Mouse (Mus musculus) regulatory T cell (primary cell): Measurements from ENCODE around the gene Pdilt.
"Not testable (repeated sequence)": the region's sequence is repeated elsewhere in the genome, so short reads cannot be mapped to it uniquely, and the experiment has no call there.

Source experiments
- in situ Hi-C: fragments of 300-600 bp; cut with MboI, MseI; formaldehyde crosslinking; loops from one replicate; pipeline ENCODE4 v1.15.1; 2025; ENCODE audit warnings: high pct_unique_total_duplicates

Pdilt gene

DNA sequence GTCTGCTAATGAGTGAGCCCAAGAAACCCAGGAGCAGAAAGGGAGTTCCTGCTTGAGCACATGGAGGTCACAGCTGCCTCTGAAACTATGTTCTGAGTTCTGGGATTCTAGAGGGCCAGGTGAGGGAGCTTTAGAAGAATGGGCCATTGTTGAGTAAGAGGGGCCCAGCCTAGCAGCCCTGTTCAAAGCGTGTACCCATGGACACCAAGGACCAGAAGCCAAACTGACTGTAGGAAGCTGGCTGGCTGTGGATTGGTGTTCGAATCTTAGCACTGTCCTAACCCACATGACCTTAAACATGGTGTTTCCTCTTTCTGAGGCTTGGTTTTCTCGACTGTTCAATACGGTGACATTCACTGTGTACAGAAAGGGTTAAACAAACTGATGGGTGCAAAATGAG lies at the start of gene Pdilt:
Pdilt (minus strand) TSS at position 101 of the 400 bp plus-strand sequence.
- in situ Hi-C loops, result no loop called here

DNA sequence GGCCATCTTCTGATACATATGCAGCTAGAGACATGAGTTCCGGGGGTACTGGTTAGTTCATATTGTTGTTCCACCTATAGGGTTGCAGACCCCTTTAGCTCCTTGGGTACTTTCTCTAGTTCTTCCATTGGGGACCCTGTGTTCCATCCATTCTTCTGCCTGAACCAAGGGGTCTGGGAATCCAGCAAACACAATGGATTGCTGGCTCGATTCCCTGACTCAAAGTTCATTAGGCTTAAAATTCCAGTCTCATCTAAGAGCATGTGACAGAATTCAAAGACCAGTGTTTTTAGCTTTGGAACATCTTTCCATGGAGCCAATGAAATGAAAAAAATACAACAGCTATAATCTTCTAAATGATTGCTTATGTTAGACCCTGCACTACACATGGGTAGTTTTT lies 39.2 kb upstream of the Pdilt start:
- in situ Hi-C loops, result not testable (repeated sequence)

DNA sequence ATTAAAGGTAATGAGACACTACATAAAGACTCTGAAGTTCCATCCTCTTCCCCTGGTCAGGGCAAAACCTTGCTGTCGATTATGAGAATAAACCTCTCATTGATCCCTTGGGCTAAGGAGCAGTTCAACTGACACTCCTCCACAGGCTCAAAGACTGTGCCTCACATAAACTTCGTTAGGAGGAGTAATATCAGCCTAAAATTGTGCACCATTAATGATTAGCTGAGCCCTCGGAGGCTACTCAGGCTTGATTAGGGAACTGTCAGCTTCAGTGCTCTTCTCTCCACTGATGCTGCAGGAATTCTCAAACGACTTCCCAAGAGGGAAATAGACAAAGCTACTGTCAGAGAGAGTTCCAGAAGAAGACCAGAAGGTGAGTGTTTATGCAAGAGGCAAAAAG lies 38.2 kb upstream of the Pdilt start:
- in situ Hi-C loops, result no loop called here

DNA sequence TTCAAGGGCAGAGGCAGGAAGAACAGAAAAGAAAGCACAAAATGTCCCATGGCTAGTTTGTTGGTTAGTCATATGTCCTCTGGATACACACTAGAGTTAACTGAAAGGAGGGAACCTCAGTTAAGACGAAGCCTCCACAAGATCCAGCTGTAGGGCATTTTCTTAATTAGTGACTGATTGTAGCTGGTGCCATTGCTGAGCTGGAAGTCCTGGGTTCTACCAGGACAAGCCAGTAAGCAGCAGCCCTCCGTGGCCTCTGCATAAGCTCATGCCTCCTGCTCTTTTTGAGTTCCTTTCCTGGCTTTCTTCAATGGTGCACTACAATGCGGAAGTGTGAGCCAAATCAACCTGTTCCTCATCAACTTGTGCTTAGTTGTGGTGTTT lies 37.2 kb upstream of the Pdilt start:
- in situ Hi-C loops, result no loop called here

DNA sequence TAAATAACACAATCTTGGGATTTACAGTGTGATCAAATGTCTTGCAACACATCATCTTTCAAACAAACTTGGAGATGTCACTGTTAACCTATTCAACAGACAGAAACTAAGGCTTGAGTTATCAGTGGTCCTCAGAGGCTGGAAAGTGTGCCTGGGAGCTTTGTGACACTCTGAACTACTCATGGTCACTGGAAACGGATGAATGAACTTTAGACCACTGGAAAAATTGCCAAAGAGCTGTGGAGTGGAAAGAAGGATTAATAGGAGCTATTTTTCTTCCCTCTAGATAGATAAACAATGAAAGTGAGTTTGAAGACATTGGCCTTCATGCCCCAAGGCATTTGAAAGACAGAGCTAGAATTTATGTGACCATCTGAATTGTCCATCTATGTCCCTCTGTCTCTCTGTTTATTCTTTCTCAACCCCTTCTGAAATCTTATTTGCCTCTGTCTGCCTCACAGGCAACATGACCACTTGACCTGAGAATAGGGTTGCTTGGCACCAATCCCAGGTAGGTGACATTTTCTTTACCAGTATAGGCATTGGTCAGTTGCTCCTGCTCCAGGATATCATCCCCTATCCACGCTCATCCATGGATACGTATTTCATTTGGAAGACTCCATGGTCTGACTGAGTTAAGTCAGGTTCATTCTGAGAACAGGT lies 36.6 kb upstream of the Pdilt start:
- in situ Hi-C loops, result no loop called here

DNA sequence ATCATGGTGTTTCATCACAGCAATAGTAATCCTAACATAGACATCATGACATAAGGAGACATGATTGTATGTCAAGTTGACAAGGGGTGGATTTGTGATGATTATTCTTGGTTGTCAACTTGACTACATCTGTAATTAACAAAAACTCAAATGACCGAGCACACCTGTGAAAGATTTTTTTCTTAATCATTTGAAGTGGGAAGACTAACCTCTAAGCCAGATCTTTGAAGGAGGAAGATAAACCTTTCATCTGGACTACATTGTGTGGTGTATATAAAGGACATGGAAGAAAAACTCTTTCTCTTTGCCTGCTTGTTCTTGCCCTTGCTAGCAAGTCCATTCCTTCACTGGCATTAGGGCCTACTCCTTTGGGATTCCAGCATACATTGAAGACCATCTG lies 30.8 kb upstream of the Pdilt start, which contains the start of gene Acsm2:
Acsm2 (plus strand) TSS at position 301 of the 400 bp plus-strand sequence.
- in situ Hi-C loops, result no loop called here

DNA sequence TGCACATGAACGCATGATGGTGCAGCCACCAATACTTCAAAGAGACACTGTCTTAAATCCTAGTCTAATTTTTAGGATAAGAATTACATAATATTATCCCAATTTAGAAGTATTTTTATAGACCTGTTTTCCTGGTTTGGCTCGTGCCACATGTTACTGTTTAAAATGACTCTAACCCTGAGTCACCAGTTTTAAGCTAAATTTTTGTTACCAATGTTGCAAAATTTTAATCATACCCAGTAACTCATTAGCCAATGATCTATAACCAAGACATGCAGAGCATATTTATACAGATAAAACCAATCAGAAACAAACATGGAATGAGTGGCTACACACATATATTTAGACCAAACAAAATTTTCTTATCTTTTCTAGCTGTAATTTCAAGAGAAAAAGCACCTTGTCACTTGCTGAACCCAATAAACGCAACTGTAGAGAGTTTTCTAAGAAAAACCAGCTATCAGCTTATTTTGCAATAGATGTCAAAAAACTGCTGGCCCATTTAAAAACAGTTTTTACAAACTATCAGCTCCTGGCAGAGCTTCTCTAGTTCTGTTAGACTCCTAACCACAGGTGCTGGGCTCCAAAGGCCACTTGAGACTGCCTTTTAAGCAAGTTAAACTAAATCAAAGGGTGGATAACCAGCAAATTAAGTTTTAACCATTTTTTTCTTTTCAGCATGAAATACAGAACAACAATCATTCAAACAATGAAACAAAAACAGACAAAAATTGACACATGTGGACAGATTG lies 27.4 kb upstream of the Pdilt start:
- in situ Hi-C loops, result no loop called here

DNA sequence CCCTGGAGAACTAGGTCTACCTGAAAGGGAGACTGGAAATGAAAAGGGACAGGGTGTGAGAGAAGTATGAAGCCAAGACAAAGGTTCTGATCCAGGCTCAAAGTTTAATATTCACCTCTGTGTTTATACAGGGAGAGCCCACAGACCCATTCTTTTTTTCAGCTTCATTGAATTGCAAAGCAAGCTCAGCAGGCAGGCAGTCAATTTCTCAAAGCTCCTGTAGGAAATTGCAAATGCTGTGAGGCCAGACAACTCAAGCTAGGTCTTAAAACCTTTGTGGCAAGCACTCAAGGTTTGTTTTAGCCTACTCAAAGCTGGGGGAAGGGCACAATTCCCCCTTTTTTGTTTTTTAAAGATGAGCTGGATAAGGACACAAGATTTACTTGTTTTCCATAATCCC lies 22.3 kb upstream of the Pdilt start:
- in situ Hi-C loops, result no loop called here

DNA sequence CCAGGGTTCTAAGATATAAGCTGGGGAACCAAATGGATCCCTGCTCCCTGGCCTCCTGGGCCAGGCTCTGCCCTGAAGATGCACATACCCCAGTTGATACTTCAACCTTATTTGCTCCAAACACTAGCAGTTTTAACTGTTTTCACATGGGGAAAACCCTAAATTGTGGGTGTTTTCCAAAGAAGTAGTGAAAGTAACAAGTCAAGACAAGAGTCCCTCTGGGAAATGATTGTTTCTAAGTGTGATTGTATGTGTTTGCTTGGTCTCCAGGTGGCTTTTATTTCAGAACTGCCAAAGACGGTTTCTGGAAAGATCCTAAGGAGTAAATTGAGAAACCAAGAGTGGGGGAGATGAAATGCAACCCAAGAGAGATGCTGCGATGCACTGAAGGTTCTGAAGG lies 19.2 kb upstream of the Pdilt start:
- in situ Hi-C loops, result no loop called here

DNA sequence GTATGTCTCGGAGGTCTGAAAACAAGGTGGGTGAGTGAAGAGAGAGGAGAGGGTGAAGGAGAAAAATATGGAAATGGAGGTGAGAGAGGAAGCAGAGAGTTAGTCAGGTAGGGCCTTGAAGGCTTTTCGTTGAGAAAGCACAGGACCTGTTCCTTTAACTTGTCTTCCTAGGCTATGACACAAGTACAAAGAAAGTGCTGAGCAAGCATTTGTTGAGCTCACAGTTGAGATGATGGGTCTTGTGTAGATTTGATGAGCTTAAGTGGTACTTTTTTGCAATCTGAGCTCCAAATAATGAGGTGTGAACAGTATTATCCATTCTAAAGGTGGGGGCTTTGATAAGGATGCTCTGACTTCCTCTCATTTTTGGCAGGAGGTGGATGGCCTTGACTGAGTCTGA lies 11.1 kb upstream of the Pdilt start:
- in situ Hi-C loops, result loop anchor here (5.0 kb wide), 1 partner anchor 52 kb away; no protein-coding TSS in a partner anchor

DNA sequence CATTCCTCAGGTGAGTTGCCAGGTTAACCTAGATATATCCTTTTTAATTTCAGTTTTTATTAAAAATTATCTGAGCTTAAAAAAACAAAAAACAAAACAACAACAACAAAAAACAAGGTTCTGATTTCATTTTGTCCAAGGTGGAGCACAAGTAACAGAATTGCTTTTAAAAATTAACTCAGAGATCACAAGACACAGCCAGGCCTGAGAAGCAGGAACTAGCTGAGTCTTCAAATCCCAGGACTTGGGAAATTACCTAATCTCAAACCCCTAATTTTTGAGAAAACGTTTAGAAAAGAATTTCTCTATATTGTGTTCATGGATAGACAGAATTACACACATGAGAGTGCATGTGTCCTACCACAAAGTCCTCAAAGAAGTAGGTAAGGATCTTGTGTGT lies 9.6 kb upstream of the Pdilt start:
- in situ Hi-C loops, result loop anchor here (5.0 kb wide), 1 partner anchor 51 kb away; no protein-coding TSS in a partner anchor

DNA sequence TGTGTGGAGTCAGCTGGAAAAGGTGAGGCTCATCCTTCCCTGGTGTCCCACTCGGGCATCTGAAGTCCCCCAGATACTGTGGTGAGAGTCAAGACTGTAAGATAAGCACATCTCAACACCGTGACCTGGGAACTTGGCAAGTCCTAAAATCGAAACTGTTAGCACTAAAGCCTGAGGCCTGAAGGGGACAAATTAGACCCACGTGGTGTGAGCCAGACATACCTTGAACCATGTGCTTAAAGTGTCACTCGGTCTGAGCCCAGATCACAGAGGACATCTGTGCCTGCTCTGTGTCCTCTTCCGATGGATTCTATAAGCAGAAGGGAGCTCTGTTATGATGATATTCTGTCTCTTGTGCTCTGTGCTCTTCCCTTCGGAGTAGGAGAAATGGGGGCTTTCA lies 5.3 kb upstream of the Pdilt start:
- in situ Hi-C loops, result no loop called here

DNA sequence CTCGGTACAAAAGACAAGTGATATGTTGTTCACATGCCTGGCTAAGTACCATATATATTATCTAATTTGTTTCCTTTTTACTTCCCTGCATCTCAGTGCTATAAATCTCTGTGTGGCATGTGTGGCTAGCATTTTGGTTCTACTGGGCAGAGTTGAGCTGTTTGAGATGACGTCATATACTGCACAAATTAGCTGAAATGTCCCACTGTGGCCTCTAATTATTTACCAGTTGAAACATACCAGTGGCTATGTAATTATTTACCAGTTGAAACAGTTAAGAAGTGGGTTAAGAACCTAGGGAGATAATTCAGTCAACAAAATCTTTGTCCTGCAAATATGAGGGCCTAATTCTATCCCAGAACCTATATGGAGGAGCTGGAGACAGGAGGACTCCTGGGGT lies 4.3 kb upstream of the Pdilt start:
- in situ Hi-C loops, result no loop called here

DNA sequence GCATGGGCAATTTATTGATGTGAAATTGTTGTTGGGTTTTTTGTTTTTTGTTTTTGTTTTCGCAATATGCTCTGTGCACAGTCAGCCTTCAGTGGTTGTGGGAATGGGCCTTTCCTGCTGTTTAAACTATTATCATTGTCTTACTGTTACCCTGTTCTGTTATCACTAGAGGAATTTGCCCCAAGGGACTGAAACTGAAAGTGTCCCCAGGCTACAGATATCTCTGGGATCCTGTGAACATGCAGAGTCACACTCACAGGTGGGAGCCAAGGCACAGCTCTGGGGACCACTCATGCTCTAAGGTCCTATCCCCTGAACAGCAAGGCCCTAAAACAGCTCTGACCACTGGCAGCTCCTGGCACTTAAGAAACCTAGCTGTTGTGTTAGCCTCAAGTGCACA lies 3.8 kb upstream of the Pdilt start:
- in situ Hi-C loops, result no loop called here

DNA sequence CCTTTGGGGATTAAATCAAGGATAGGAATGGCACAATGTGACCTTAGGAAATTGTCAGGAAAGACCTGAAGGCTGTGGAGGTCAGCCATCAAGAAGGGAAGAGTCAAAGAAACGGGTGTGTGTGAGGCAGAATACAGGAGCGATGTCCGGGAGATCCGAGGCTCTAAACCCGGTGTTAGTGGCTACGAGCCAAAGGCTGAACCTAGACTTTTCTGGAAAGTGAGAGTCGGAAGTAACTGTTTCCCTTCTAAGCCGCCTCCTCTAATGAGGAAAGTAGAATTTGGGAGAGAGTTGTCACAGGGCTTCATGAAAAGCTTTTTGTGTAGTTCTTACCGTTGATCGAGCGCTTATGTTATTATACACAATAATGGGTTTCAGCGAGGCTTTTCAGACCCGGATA lies 3.2 kb upstream of the Pdilt start:
- in situ Hi-C loops, result no loop called here

DNA sequence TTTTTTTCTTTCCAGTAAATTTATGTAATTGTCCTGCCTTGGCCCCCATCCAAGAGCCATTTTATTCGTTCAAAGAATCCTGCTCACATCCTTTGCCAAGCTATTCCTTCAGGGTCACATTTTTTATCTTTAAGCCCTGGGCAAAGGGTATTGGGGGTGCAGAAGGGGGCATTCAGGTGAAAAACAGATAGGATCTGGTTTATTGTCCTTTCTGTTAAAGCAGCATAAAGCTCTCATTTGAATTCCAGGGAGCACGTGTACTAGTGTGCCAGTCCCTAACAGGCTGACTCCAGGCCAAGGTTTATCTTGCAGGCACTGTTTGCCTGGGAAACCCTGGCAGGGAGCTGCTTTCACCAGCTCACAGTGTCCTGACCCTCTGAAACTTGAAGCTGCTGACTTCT lies 2.6 kb upstream of the Pdilt start:
- in situ Hi-C loops, result no loop called here

DNA sequence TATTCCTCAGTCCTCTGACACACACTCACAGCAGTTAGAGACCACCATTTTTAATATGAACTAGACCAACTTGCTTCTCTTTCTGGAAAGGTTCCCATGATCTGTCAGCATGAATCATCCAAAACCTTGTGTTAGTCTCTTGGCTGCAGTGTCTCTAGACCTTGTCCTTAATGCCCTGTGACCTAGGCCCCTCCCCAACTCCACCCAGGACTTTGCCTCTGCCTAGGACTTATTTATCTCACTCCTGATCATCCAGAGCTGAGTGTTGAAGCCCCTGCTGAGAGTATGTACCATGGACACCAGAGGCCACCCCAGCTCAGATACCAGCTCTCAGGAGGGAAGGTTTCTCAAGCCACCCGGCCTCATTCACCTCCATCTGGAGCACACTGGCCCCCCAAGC lies 904 bp downstream of the Pdilt start:
- in situ Hi-C loops, result no loop called here

DNA sequence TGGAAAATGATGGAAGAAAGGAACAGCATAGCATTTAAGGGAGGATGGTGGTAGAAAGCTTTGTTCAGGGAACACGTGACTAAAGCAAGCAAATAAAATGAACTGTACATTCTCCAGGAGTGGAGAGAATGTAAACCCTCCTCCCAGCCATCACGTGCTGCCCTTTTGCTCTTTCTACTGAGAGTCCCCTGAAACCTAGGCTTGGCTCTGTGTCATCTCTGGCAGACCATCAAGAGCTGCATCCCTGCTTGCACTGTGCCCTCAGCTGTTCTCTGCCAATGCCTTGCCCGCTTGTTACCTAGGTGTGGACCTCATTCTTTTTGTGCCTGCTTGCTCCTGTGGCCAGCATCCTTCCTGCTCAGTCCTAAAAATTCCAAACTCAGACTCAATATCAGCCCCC lies 1.5 kb downstream of the Pdilt start:
- in situ Hi-C loops, result no loop called here

DNA sequence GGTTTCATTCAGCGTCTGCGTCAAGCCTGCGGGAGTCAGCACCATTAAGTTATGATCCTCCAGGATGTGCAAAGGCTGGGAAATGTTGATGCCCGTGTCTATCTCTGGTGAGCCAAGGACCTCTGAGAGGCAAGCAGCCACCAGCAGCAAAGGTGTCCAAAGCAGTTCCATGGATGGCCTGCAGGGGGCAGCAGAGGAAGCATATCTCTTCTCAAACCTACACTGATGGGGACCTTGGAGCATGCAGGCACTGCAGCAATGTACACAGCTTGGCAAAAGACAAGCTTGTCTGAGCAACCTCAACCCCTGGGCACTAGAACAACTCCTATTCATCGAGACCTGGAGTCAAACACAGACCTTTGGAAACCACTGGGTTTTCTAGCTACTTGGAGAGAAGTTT lies 3.6 kb downstream of the Pdilt start:
- in situ Hi-C loops, result loop anchor here (5.0 kb wide), 1 partner anchor 752 kb away; no protein-coding TSS in a partner anchor

DNA sequence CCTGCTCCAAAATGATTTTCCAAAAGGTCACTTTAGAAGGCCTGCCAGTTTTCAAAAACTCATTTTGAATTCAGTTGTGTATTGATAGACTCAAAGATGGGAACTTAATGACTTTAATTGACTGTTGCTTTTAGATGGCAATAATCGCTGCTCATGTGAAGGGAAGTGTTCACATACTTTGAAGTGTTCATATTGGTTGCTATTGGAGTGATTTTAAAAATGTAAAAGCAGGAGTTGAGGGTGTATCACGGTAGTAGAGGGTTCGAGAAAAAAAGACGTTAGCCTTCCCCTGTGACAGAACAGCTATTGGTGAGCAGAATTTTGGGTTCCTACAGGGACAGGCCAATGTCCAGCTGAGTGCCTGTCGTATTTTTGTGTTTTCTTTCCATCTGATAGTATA lies 4.1 kb downstream of the Pdilt start, which contains the start of gene Acsm5:
Acsm5 (plus strand) TSS at position 301 of the 400 bp plus-strand sequence.
- in situ Hi-C loops, result loop anchor here (5.0 kb wide), 1 partner anchor 752 kb away; no protein-coding TSS in a partner anchor

DNA sequence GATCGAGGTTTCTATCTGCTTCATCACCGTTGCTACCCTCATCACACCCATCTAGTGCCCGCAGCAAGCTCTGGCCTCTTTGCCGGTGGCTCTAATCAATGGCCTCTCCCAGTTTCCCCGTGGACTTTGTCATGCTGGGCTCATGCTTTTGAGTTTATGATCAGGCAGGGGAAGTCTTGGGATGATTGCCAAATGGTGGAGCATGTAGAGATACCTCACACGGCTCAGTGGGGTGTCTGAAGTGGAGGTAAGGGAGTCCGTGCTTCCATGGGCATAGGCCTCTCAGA lies 7.1 kb downstream of the Pdilt start:
- in situ Hi-C loops, result loop anchor here (5.0 kb wide), 1 partner anchor 749 kb away; no protein-coding TSS in a partner anchor

DNA sequence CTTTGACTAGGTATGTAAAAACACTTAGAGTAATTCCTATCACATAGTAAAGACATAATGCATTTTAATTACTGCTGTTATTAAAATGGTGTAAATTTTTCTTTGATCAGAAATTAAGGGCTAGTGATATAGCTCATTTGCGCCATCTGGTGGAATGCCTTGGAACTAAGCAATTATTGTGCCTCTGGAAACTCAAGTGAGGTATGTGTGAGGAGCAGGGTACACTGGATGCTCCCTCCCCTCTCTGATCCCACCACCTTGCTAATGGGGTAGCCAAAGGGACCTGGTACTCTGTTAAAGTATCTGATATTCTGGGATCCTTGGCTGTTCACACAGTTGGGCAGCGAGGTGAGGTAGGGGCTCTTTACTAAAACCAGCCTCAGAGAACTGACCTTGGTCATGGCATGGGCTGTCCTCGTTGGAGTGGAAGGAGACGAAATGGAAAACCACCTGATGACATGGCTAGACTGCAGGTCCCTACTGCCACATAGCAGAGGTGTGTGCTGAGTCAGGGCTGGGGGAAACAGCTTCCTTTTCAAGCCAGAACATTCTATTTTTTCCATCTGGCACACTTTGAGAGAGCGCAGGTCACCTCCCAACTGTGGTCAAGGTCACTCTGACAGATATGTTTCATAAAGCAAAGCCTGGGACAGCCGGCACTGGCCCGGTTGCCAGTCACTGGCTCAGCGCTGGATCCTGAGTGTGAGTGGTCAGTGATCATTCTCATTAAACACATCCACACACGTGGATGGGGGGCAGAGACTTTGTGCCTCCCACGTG lies 7.6 kb downstream of the Pdilt start:
- in situ Hi-C loops, result loop anchor here (5.0 kb wide), 1 partner anchor 748 kb away; no protein-coding TSS in a partner anchor
